Mouse (Mus musculus) hindbrain, embryonic 14.5 days (tissue): ENCODE data around the gene Gm5475. TPM values are rescaled to one million over a fixed set of nuclear protein-coding genes. Genes with fewer than 3 reads are reported as not detected.
A peak's percentile ranks its signal among the peaks of the same experiment; 100 is the strongest.
"Not testable (repeated sequence)": the region's sequence is repeated elsewhere in the genome, so short reads cannot be mapped to it uniquely, and the experiment has no call there.

Experiments used
- ATAC-seq: fragments of 200-750 bp; cut with Nextera tagmentation; 2 replicates; pipeline ENCODE4 v1.8.0; 2017; ENCODE audit warnings: moderate number of reproducible peaks, mild to moderate bottlenecking, moderate TSS enrichment, moderate library complexity; ENCODE audit not compliant: low FRiP score
- DNase-seq: peaks from one replicate; pipeline ENCODE4 v3.0.0-alpha.2; 2015; ENCODE audit warnings: low spot score
- H3K27ac ChIP-seq: fragments of 300-500 bp; sonication (generic); 2 replicates; pipeline ENCODE4 v1.5.1; 2014; ENCODE audit warnings: mild to moderate bottlenecking, moderate library complexity
- H3K27me3 ChIP-seq: fragments of 300-500 bp; sonication (generic); 2 replicates; pipeline ENCODE4 v1.6.1; 2014; ENCODE audit warnings: mild to moderate bottlenecking, low read length, mixed read lengths; ENCODE audit not compliant: control insufficient read depth, insufficient read depth
- H3K36me3 ChIP-seq: fragments of 300-500 bp; sonication (generic); replicated peaks from 2 replicates; pipeline ENCODE4 v1.6.1; 2014; ENCODE audit not compliant: control insufficient read depth, insufficient read depth
- H3K4me1 ChIP-seq: fragments of 300-500 bp; sonication (generic); replicated peaks from 2 replicates; pipeline ENCODE4 v1.6.1; 2014; ENCODE audit warnings: antibody characterized with exemption, low read length, mixed read lengths; ENCODE audit not compliant: control insufficient read depth, insufficient read depth
- H3K4me2 ChIP-seq: fragments of 300-500 bp; sonication (generic); replicated peaks from 2 replicates; pipeline ENCODE4 v1.6.1; 2014; ENCODE audit warnings: mild to moderate bottlenecking, moderate library complexity
- H3K4me3 ChIP-seq: fragments of 300-500 bp; sonication (generic); replicated peaks from 2 replicates; pipeline ENCODE4 v1.5.1; 2014; ENCODE audit warnings: mild to moderate bottlenecking, low read length
- H3K9ac ChIP-seq: fragments of 300-500 bp; sonication (generic); 2 replicates; pipeline ENCODE4 v1.6.1; 2014
- H3K9me3 ChIP-seq: fragments of 300-500 bp; sonication (generic); 2 replicates; pipeline ENCODE4 v1.6.1; 2016; ENCODE audit warnings: low read length; ENCODE audit not compliant: control insufficient read depth
- WGBS: fragments of 180-500 bp; shearing (Covaris S2); extraction: QIAGEN DNeasy Blood & Tissue Kit; methylation state at CpG from one replicate; pipeline ENCODE4 v1.1.7; 2014; 5-methylcytosine and 5-hydroxymethylcytosine counted together
- polyA plus RNA-seq: library from polyadenylated mRNA; unstranded; fragments of >200 nt; fragmentation: Nextera tagmentation; extraction: Ambion mirVana; gene quantifications from 2 replicates; pipeline ENCODE4 v1.2.1, GENCODE M21; 2014

Gene Gm5475
- 0.13 and 0.15 TPM in 2 replicates for polyA plus RNA-seq

DNA sequence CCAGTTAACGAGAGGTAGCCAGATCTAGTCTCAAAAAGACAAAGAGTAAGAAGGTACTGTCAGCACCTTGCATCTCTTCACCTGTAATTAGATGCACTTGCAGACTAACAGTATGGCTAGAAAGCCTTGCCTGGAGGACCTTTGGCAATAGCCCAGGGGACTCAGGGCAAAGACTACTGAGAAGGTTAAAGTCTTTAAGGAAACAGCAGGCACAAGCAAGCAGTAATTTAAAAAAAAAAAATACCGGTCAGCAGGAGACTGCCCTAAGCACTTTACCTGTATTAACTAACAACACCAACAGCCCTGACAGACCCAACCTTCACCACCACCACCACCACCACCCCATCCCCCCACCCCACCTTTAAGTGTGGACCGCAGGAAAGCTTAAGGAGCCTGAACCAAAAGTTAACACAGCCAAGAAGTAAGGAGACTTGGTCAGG, at the start of gene Gm5475:
TSS of gene Gm5475 (plus strand) at position 390 of the 440 bp plus-strand sequence.
- 32% methylated on average over 3 of the region's 3 CpGs for WGBS

DNA sequence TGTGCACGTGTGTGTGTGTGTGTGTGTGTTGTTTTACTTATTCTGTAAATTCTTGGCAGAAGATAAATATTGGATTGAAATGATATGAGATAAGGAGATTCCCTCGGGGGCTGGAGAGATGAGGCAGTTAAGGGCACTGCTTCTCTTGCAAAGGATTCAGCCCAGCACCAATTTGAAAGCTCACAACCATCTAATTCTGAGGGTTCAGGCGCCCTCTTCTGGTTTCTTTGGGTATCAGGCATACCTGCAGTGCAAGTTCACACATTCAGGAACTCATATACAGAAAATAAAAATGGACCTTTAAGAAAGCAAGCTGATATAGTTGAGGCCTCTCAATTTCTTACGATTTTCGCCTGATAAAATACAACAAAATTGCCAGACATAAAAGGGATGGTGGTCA, 46.9 kb upstream of the Gm5475 start:
- no peak for ATAC-seq
- H3K4me2 ChIP-seq: no peak overlapping the region
- no peak overlapping the region for H3K9ac ChIP-seq
- H3K9me3 ChIP-seq: no peaks in the 10 kb centered on the region
- no peak overlapping the region for H3K27ac ChIP-seq
- H3K27me3 ChIP-seq: no peaks in the 10 kb centered on the region
- no peaks in the 10 kb centered on the region for H3K36me3 ChIP-seq
- H3K4me1 ChIP-seq: no peaks in the 10 kb centered on the region
- H3K4me3 ChIP-seq: no peak overlapping the region
- 42% methylated on average over 5 of the region's 5 CpGs for WGBS
- DNase-seq: peak; percentile 82

More for the DNA sequence above, at the start of gene Gm5475:
- peak within 1 kb of the TSS; percentile 85 for H3K9ac ChIP-seq
- peaks cover 25% of the 10 kb centered on the region for H3K27me3 ChIP-seq
- H3K27ac ChIP-seq: peak within 1 kb of the TSS; percentile 16; the same call in 1 of the 2 replicates
- H3K4me1 ChIP-seq: peaks cover 26% of the 10 kb centered on the region
- ATAC-seq, H3K9me3 ChIP-seq, H3K36me3 ChIP-seq, DNase-seq: not testable (repeated sequence)
- H3K4me2 ChIP-seq: peak within 1 kb of the TSS; percentile 96
- peak within 1 kb of the TSS; percentile 98 for H3K4me3 ChIP-seq

DNA sequence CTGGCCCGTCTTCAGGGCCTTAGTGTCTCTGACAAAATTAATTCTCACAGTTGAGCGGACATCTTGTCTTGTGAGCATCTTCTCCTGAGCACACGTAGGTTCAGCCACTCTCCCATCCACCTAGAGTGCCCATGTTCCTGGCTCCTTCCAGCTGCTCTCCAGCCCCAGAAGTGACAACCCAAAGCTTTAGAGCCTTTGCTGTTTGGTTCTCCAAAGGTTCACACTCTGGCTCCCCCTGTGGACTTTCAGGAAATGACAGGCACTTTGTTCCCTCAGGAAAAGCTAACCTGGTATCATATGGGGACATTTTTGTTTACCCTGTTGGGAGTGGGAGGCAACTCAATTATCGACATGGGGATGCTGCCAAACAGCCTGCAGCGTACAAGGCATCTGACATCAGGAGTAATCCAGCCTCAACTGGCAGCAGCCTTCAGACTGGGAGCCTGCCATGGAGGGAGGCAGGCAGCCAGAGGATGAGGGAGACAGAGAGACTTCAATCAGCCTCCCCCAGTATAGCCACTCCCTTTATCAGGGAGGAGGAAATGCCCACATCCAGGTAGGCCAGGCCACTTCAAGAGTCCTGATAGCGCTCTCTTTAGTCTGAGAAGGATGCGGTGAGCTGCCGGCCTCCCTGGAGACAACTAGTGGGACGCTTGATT, 44.0 kb upstream of the Gm5475 start:
- not testable (repeated sequence) for H3K36me3 ChIP-seq, H3K9me3 ChIP-seq, H3K27me3 ChIP-seq, H3K27ac ChIP-seq, H3K4me3 ChIP-seq, H3K4me1 ChIP-seq, H3K9ac ChIP-seq, H3K4me2 ChIP-seq, DNase-seq
- WGBS: 24% methylated on average over 3 of the region's 9 CpGs
- 0 out of 2 replicates have a peak, but pooled peaks have one; percentile 51 for ATAC-seq

DNA sequence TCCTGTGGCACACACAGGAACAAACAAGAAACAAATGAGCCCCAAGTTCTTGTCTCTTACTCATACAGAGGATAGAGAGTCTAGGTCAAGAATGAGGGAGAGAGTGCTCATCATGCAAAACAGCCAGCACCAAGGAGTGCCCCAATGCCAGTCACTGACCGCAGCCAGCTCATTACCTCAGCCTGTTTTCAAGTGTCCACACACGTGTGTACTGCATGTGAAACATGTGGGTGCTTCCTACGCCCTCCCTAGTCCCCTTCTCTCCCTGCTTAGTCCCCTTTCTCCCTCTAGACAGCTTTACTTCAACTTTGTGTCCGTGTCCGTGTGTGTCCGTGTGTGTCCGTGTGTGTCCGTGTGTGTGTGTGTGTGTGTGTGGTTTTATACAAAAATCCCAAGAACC, 42.3 kb upstream of the Gm5475 start:
- ATAC-seq (no peak), DNase-seq (no peak)
- Histone ChIP-seq H3K4me3 (no peak overlapping the region), H3K27me3 (no peaks in the 10 kb centered on the region), H3K4me2 (no peak overlapping the region), H3K4me1 (no peaks in the 10 kb centered on the region), H3K36me3 (no peaks in the 10 kb centered on the region), H3K9me3 (no peaks in the 10 kb centered on the region), H3K27ac (no peak overlapping the region), H3K9ac (no peak overlapping the region)
- 89% methylated on average over 8 of the region's 8 CpGs for WGBS

DNA sequence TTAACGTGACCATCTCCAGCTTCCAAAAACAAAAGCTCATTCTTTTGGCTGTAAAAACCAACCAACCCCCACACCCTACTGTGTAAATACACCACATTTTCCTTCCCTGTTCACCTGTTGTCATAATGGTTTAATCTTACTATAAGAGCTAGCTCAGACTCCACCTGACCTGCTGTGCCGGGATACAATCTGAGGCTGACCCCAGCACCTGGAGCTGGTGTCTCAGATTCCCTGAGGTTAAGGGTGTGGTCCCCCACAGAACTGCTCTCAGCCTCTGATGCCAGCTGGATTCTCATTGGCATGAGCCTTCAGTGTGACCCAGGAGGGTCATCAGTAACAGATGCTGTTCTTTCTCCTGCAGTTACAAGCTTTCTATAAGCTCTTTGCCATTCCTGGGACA, 41.8 kb upstream of the Gm5475 start:
- Histone ChIP-seq H3K4me1 (no peaks in the 10 kb centered on the region), H3K4me2 (no peak overlapping the region), H3K27ac (no peak overlapping the region), H3K36me3 (no peaks in the 10 kb centered on the region), H3K9me3 (no peaks in the 10 kb centered on the region), H3K27me3 (no peaks in the 10 kb centered on the region), H3K9ac (no peak overlapping the region), H3K4me3 (no peak overlapping the region)
- no peak for DNase-seq
- no peak for ATAC-seq
- 69% methylated on average over 2 of the region's 2 CpGs for WGBS

DNA sequence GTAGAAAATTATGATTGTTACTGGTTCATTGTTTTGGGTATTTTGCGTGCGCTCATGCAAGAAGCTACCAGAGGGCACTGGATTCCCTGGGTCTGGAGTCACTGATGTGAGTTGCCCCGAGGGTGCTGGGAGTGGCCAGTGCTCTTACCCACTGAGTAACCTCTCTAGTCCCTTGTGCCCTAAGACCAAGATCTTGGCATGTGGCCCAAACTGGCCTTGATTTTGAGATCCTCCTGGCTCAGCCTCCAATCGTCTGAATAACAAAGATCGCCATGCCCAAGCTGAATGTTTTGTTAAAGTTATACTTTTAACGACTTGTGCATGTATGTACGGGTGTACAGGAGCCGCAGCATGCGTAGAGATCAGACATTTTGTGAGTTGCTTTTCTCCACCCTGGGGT, 36.2 kb upstream of the Gm5475 start:
- WGBS: 93% methylated on average over 9 of the region's 9 CpGs
- Histone ChIP-seq H3K9me3 (no peaks in the 10 kb centered on the region), H3K27ac (no peak overlapping the region)

DNA sequence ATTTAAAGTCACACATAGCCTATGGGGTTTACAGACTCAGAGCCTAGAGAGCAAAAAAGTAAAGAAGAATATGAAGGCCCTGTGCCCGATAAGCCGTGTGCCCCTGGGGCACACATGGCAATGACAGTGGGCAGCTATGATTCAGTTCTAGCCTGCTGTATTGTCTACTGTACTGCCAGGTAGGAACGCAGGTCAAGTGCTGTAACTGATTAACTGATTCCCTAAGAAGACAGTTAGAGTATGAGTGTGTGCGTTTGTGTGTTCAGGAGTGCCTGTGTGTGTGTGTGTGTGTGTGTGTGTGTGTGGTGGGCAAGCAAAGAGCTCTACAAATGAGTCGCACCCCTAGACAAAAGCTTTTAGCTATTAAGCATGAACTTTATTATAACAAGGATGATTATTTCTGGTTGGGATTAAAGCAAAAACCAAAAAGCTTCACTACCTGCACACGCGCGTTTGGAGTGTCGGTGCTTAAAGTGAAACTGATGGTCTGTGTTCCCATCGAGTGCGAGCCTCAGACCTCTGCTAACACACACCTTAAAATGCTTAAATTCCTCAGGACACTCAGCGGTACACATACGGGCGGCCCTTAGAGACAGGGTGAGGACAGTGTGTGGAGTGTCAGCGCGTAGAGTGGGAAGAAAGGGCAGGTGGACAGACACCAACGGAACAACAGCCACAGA, 34.3 kb upstream of the Gm5475 start:
- Histone ChIP-seq H3K9ac (no peak overlapping the region), H3K27ac (no peak overlapping the region), H3K36me3 (no peaks in the 10 kb centered on the region), H3K4me2 (no peak overlapping the region), H3K9me3 (no peaks in the 10 kb centered on the region), H3K4me3 (no peak overlapping the region), H3K4me1 (no peaks in the 10 kb centered on the region), H3K27me3 (no peaks in the 10 kb centered on the region)
- DNase-seq: no peak
- 97% methylated on average over 17 of the region's 17 CpGs for WGBS
- ATAC-seq: no peak

More for the DNA sequence above, 36.2 kb upstream of the Gm5475 start:
- no peaks in the 10 kb centered on the region for H3K4me1 ChIP-seq
- H3K4me3 ChIP-seq: no peak overlapping the region
- H3K9ac ChIP-seq: no peak overlapping the region
- H3K4me2 ChIP-seq: no peak overlapping the region
- H3K27me3 ChIP-seq: no peaks in the 10 kb centered on the region
- DNase-seq (no peak), ATAC-seq (no peak)
- H3K36me3 ChIP-seq: no peaks in the 10 kb centered on the region

DNA sequence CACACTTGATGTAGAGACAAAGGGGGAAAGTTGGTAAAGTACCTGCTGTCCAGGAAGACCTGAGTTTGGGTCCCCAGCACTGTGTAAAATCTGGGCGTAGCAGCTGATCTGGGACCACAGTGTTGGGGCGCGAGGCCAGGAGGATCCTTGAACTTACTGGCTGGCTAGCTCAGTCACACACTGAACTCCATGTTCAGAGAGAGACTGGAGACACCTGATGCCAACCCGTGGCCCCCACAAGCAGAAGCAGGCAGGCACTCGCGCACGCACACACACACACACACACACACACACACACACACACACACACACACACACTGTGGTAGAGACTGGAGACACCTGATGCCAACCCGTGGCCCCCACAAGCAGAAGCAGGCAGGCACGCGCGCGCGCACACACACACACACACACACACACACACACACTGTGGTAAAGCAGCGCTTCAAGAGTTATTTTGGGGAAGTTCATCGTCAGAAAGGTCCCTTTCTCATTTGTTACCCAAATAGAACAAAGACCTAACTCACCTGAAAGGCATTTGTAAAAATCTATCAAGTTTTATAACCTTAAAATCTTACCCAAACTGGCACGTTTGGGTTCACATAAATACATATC, 33.6 kb upstream of the Gm5475 start:
- 96% methylated on average over 14 of the region's 16 CpGs for WGBS
- no peak overlapping the region for H3K4me2 ChIP-seq
- DNase-seq (no peak), ATAC-seq (no peak)
- no peak overlapping the region for H3K4me3 ChIP-seq
- H3K36me3 ChIP-seq: peaks cover 5% of the 10 kb centered on the region
- H3K9me3 ChIP-seq: no peaks in the 10 kb centered on the region
- H3K27me3 ChIP-seq: no peaks in the 10 kb centered on the region
- H3K9ac ChIP-seq: no peak overlapping the region
- H3K4me1 ChIP-seq: no peaks in the 10 kb centered on the region
- H3K27ac ChIP-seq: no peak overlapping the region

DNA sequence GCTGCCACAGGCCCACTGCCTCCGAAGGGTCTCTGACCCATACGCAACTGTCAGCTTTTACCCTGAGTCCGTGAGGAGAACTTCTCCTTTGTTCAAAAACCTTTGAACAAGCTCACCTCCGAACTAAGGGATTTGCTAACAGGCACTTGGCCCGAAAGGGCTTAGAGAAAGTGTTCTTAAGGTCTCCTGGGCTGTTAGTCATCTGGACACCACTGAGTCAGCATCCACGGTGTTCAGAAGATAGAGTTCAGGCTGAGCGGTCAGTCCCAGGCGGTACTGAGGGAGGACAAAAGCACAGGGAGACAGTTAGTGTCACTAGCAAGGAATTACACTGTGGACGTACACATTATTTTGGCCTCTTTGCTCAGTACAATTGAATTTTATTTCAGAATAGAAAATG, 33.1 kb upstream of the Gm5475 start:
- 67% methylated on average over 9 of the region's 9 CpGs for WGBS
- Histone ChIP-seq H3K36me3 (peaks cover 10% of the 10 kb centered on the region), H3K4me1 (no peaks in the 10 kb centered on the region), H3K27ac (no peak overlapping the region), H3K4me2 (no peak overlapping the region), H3K9ac (no peak overlapping the region), H3K27me3 (no peaks in the 10 kb centered on the region), H3K4me3 (no peak overlapping the region), H3K9me3 (no peaks in the 10 kb centered on the region)
- DNase-seq: no peak
- ATAC-seq: no peak
